Mouse (Mus musculus) hindbrain, postnatal 0 days (tissue): ENCODE measurements around the gene Myl4. TPM values are rescaled to one million over a fixed set of nuclear protein-coding genes. Genes with fewer than 3 reads are reported as not detected.

Source experiments
- ATAC-seq: fragments of 200-750 bp; cut with Nextera tagmentation; 2 replicates; pipeline ENCODE4 v1.8.0; 2017; ENCODE audit warnings: mild to moderate bottlenecking, moderate TSS enrichment, moderate library complexity
- DNase-seq: peaks from one replicate; pipeline ENCODE4 v3.0.0-alpha.2; 2015; ENCODE audit warnings: low spot score
- H3K27ac ChIP-seq: fragments of 300-500 bp; sonication (generic); 2 replicates; pipeline ENCODE4 v1.5.1; 2014; ENCODE audit warnings: mild to moderate bottlenecking
- H3K27me3 ChIP-seq: fragments of 300-500 bp; sonication (generic); 2 replicates; pipeline ENCODE4 v1.6.1; 2014; ENCODE audit warnings: low read length, mixed read lengths; ENCODE audit not compliant: insufficient read depth
- H3K36me3 ChIP-seq: fragments of 300-500 bp; sonication (generic); 2 replicates; pipeline ENCODE4 v1.6.1; 2014; ENCODE audit warnings: low read length, mixed read lengths; ENCODE audit not compliant: insufficient read depth
- H3K4me1 ChIP-seq: fragments of 300-500 bp; sonication (generic); 2 replicates; pipeline ENCODE4 v1.6.1; 2014; ENCODE audit warnings: antibody characterized with exemption, low read length, mixed read lengths; ENCODE audit not compliant: insufficient read depth
- H3K4me2 ChIP-seq: fragments of 300-500 bp; sonication (generic); 2 replicates; pipeline ENCODE4 v1.6.1; 2014; ENCODE audit warnings: low read depth, mild to moderate bottlenecking, low read length, moderate library complexity, mixed read lengths
- H3K4me3 ChIP-seq: fragments of 300-500 bp; sonication (generic); 2 replicates; pipeline ENCODE4 v1.5.1; 2014; ENCODE audit warnings: low read length
- H3K9ac ChIP-seq: fragments of 300-500 bp; sonication (generic); replicated peaks from 2 replicates; pipeline ENCODE4 v1.6.1; 2014; ENCODE audit warnings: mild to moderate bottlenecking, low read length, moderate library complexity, mixed read lengths
- H3K9me3 ChIP-seq: fragments of 300-500 bp; sonication (generic); 2 replicates; pipeline ENCODE4 v1.6.1; 2016; ENCODE audit warnings: low read length, mixed read lengths
- CTCF ChIP-seq: IDR thresholded peaks from 2 replicates; pipeline ENCODE4 v1.5.1; 2016; ENCODE audit warnings: antibody characterized with exemption, control low read depth, low read depth
- WGBS: fragments of 180-500 bp; shearing (Covaris S2); extraction: QIAGEN DNeasy Blood & Tissue Kit; methylation state at CpG from one replicate; pipeline ENCODE4 v1.1.7; 2014; 5-methylcytosine and 5-hydroxymethylcytosine counted together
- polyA plus RNA-seq: library from polyadenylated mRNA; unstranded; fragments of >200 nt; fragmentation: Nextera tagmentation; extraction: Ambion mirVana; gene quantifications from 2 replicates; pipeline ENCODE4 v1.2.1, GENCODE M21; 2015
- total RNA-seq: library from RNA; depleted of rRNA; stranded (reverse); fragments of >200 nt; gene quantifications from 2 replicates; pipeline ENCODE4 v1.2.3, GENCODE M21; 2014

Gene Myl4
- total and polyA plus RNA-seq, 2 experiments from 2014 or later = 1.2 to 5.6 TPM

DNA sequence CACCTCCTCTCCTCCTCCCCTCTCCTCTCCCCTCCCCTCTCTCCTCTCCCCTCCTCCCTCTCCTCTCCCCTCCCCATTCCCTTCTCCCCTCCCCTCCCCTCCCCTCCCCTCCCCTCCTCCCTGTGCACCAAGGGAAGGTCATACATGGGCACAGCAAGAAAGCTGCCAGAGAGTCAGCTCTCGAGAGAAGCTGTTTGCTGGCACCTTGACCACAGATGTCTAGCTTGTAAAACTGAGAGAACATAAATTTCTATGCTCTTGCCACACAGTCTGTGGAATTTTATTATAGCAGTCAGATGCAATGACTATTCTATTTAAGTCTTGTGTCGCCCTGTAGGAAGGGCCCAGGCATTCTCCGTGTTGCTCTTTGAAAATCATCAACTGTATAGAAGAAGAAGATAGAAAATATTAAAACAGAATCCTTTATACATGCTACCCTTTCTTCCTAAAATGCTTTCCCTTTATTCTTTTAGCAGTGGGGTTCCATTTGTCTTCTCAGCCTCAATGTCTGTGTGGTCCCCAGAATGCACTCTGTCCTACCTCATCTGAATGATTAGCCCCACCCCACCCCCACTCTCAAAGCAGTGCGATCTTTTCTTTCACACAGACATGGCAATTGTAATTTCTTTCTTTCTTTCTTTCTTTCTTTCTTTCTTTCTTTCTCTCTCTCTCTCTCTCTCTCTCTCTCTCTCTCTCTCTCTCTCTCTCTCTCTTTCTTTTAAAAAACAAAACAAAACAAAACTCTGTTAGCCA lies 8.4 kb downstream of the Myl4 start:
- no peak for TF ChIP-seq CTCF
- no peaks in the 10 kb centered on the region for H3K36me3 ChIP-seq
- H3K4me1 ChIP-seq = no peaks in the 10 kb centered on the region
- H3K9ac ChIP-seq = no peak overlapping the region
- no peaks in the 10 kb centered on the region for H3K9me3 ChIP-seq
- no peak overlapping the region for H3K27ac ChIP-seq
- WGBS = 44% methylated on average over 4 of the region's 4 CpGs
- ATAC-seq = no peak
- H3K27me3 ChIP-seq = no peaks in the 10 kb centered on the region
- DNase-seq = no peak
- no peak overlapping the region for H3K4me3 ChIP-seq
- H3K4me2 ChIP-seq = no peak overlapping the region

DNA sequence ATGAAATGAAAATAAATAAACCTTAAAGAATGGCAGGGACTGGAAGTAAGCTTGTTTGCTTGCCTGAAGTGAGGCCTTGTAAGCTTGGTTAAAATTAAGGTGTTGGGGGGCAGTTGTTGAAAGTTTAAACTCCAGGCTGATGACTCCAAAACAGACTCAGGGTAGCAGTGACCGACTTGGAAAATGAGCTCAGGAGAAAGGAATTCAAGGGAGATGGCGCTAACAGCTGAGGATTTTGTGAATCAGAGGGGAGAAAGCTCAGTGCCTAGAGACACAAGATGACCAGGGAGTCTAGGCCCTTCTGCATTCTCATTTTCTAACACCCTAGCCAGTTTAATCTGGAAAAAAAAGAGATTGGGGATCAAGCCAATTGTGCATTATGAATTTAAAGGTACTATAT lies 10.5 kb downstream of the Myl4 start:
- Histone ChIP-seq H3K9me3 (no peaks in the 10 kb centered on the region), H3K4me3 (no peak overlapping the region), H3K4me2 (no peak overlapping the region), H3K36me3 (no peaks in the 10 kb centered on the region), H3K4me1 (no peaks in the 10 kb centered on the region), H3K9ac (no peak overlapping the region), H3K27ac (no peak overlapping the region), H3K27me3 (no peaks in the 10 kb centered on the region)
- DNase-seq (no peak), ATAC-seq (no peak)
- WGBS = 60% methylated on average over 2 of the region's 2 CpGs
- TF ChIP-seq CTCF = no peak

DNA sequence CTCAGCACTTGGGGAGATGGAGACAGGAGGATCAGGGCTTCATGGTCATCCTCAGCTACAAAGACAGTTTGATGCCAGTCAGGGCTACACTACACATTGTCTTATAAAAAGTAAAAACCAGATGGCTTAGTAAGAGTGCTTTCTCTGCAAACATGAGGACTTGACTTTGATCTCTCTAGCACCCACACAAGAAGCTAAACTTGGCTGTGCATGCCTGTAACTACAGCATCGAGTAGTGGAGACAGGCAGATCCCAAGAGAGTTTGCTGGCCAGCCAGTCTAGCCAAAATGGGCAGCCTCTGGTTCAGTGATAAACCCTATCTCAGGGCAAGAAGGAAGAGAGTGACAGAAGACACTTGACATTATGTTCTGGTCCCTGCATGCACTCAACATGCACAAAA lies 13.0 kb downstream of the Myl4 start:
- WGBS = 60% methylated on average over 1 of the region's 1 CpGs
- Histone ChIP-seq H3K9me3 (no peaks in the 10 kb centered on the region), H3K27ac (no peak overlapping the region), H3K4me2 (no peak overlapping the region), H3K4me1 (no peaks in the 10 kb centered on the region), H3K4me3 (no peak overlapping the region), H3K27me3 (no peaks in the 10 kb centered on the region), H3K9ac (no peak overlapping the region), H3K36me3 (no peaks in the 10 kb centered on the region)
- no peak for TF ChIP-seq CTCF
- ATAC-seq = no peak
- DNase-seq = no peak

DNA sequence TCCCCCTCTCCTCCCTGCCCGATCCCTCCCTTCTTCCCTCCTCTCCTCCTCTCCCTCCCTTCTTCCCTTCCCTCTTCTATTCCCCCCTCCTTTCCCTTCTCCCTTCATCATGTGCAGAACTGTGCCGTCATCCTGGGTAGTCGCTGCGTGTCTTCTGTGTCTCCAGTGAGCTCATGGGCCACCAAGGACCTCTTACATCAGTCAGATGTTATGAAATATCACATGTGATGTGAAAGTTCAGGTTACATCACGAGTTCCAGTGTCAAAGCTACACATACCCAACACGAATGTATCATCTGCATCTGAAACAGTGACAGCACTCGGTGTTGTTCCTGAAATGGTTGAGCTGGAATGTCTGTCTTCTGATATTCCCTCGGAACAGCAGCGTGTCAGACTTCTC lies 14.7 kb downstream of the Myl4 start:
- Histone ChIP-seq H3K4me2 (no peak overlapping the region), H3K36me3 (no peaks in the 10 kb centered on the region), H3K4me1 (no peaks in the 10 kb centered on the region), H3K27me3 (no peaks in the 10 kb centered on the region), H3K27ac (no peak overlapping the region), H3K9ac (no peak overlapping the region), H3K9me3 (no peaks in the 10 kb centered on the region), H3K4me3 (no peak overlapping the region)
- no peak for ATAC-seq
- no peak for DNase-seq
- 85% methylated on average over 9 of the region's 9 CpGs for WGBS
- TF ChIP-seq CTCF = no peak

DNA sequence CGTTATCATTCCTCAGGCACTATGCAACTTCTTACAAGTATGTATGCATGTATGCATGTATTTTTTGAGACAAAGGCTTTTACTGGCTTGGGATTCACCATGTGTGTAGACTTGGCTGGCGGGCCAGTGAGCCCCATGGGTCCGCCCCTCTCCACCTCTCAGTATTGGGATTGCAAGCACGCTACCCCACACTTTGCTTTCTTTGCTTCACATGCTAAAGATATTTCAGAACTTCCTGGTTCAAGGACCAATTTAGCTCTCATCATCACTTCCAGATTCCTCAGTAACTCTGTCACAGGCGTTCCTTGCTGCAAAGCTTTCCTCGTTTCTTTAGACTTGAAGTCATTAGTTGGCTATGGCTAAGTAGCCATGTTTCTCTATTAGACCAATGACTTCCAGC lies 15.6 kb downstream of the Myl4 start:
- Histone ChIP-seq H3K36me3 (no peaks in the 10 kb centered on the region), H3K4me3 (no peak overlapping the region), H3K9me3 (no peaks in the 10 kb centered on the region), H3K4me1 (no peaks in the 10 kb centered on the region), H3K27me3 (no peaks in the 10 kb centered on the region), H3K9ac (no peak overlapping the region), H3K4me2 (no peak overlapping the region), H3K27ac (no peak overlapping the region)
- DNase-seq (no peak), ATAC-seq (no peak)
- 88% methylated on average over 6 of the region's 6 CpGs for WGBS
- TF ChIP-seq CTCF = no peak

DNA sequence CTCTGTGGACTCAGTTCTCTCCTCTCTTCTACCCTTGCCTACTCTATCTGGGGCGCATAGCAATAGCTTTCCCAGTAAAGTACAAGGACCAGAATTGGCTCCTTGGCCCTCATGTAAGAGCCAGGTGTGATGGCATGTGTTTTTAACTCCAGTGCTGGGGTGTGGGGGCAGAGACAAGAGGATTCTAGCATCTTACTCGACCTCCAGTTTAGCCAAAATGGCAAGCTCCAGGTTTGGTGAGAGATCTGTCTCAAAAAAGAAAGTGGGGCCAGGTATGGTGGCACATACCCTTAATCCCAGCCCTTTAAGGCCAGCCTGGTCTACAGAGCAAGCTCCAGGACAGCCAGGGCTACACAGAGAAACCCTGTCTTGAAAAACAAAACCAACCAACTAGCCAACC lies 16.3 kb downstream of the Myl4 start:
- no peaks in the 10 kb centered on the region for H3K9me3 ChIP-seq
- WGBS = 69% methylated on average over 2 of the region's 2 CpGs
- no peak for TF ChIP-seq CTCF
- ATAC-seq (no peak), DNase-seq (no peak)
- no peaks in the 10 kb centered on the region for H3K27me3 ChIP-seq
- H3K4me2 ChIP-seq = no peak overlapping the region
- no peak overlapping the region for H3K27ac ChIP-seq
- H3K36me3 ChIP-seq = no peaks in the 10 kb centered on the region
- H3K4me1 ChIP-seq = no peaks in the 10 kb centered on the region
- no peak overlapping the region for H3K9ac ChIP-seq
- H3K4me3 ChIP-seq = no peak overlapping the region

DNA sequence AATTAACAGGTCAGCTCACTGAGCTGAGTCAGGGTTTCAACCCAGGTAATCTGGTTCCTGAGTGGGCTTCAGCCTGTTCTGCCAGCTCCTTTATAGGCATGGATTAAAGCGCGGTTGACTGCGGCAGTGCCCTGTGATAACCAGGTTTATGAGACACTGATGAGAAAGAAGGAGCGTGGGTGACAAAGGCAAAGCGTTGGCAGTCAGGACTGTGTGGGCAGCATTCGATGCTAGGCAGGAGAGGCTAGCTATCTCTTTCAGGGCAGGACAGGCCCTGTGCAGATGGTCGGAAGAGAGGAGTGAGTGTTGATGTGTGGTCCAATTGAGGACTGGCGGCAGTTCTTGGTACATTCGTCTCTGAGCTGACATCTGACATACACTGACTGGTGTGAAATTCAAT lies 17.3 kb downstream of the Myl4 start:
- no peak for ATAC-seq
- Histone ChIP-seq H3K4me2 (no peak overlapping the region), H3K9me3 (no peaks in the 10 kb centered on the region), H3K27me3 (no peaks in the 10 kb centered on the region), H3K9ac (no peak overlapping the region), H3K27ac (no peak overlapping the region), H3K36me3 (no peaks in the 10 kb centered on the region), H3K4me1 (0 out of 2 replicates have a peak, but pooled peaks cover 3% of the 10 kb centered on the region), H3K4me3 (no peak overlapping the region)
- TF ChIP-seq CTCF = no peak
- no peak for DNase-seq
- WGBS = 77% methylated on average over 9 of the region's 9 CpGs
